Mouse (Mus musculus) embryonic facial prominence, embryonic 13.5 days (tissue): ENCODE data around the gene Thrap3. TPM values are rescaled to one million over a fixed set of nuclear protein-coding genes. Genes with fewer than 3 reads are reported as not detected.
"Not testable (repeated sequence)": the region's sequence is repeated elsewhere in the genome, so short reads cannot be mapped to it uniquely, and the experiment has no call there.

Experiments
- ATAC-seq: fragments of 200-750 bp; cut with Nextera tagmentation; 2 replicates; pipeline ENCODE4 v1.8.0; 2017; ENCODE audit warnings: low read depth; ENCODE audit not compliant: insufficient number of reproducible peaks, insufficient read depth, low FRiP score, low TSS enrichment
- H3K27ac ChIP-seq: fragments of 300-500 bp; sonication (generic); 2 replicates; pipeline ENCODE4 v1.5.1; 2015; ENCODE audit warnings: moderate library complexity, mild to moderate bottlenecking, inconsistent platforms
- H3K27me3 ChIP-seq: fragments of 300-500 bp; sonication (generic); 2 replicates; pipeline ENCODE4 v1.6.1; 2015; ENCODE audit warnings: mild to moderate bottlenecking, inconsistent platforms
- H3K36me3 ChIP-seq: fragments of 300-500 bp; sonication (generic); 2 replicates; pipeline ENCODE4 v1.6.1; 2015; ENCODE audit warnings: mild to moderate bottlenecking, inconsistent platforms
- H3K4me1 ChIP-seq: fragments of 300-500 bp; sonication (generic); 2 replicates; pipeline ENCODE4 v1.6.1; 2015; ENCODE audit warnings: inconsistent platforms
- H3K4me2 ChIP-seq: fragments of 300-500 bp; sonication (generic); 2 replicates; pipeline ENCODE4 v1.6.1; 2015; ENCODE audit warnings: moderate library complexity, mild to moderate bottlenecking, inconsistent platforms
- H3K4me3 ChIP-seq: fragments of 300-500 bp; sonication (generic); 2 replicates; pipeline ENCODE4 v1.5.1; 2015; ENCODE audit warnings: mild to moderate bottlenecking, inconsistent platforms
- H3K9ac ChIP-seq: fragments of 300-500 bp; sonication (generic); 2 replicates; pipeline ENCODE4 v1.6.1; 2015; ENCODE audit warnings: mild to moderate bottlenecking, inconsistent platforms
- H3K9me3 ChIP-seq: fragments of 300-500 bp; sonication (generic); 2 replicates; pipeline ENCODE4 v1.6.1; 2016; ENCODE audit warnings: inconsistent platforms
- WGBS: fragments of 180-500 bp; shearing (Covaris S2); methylation state at CpG from one replicate; pipeline ENCODE4 v1.1.7; 2015; ENCODE audit warnings: mixed read lengths; 5-methylcytosine and 5-hydroxymethylcytosine counted together
- polyA plus RNA-seq: library from polyadenylated mRNA; unstranded; fragments of >200 nt; fragmentation: Nextera tagmentation; extraction: Ambion mirVana; gene quantifications from 2 replicates; pipeline ENCODE4 v1.2.1, GENCODE M21; 2015

Gene Thrap3
- polyA plus RNA-seq, 1 experiment from 2014 or later: 262 TPM

- Histone ChIP-seq H3K36me3 (peaks cover 64% of the 10 kb centered on the region), H3K9ac (no peak overlapping the region), H3K4me2 (no peak overlapping the region), H3K4me3 (no peak overlapping the region), H3K27me3 (no peaks in the 10 kb centered on the region), H3K27ac (no peak overlapping the region; the same call in 1 of the 2 replicates), H3K9me3 (no peaks in the 10 kb centered on the region), H3K4me1 (peaks cover 4% of the 10 kb centered on the region; the same call in 1 of the 2 replicates)
- whole genome bisulfite sequencing: 92% methylated on average over 3 of the region's 3 CpGs
- ATAC-seq: no peak
These were observed 15.5 kb downstream of the Thrap3 start for GRCm38 (mm10) chr4:126187096-126187495.

- Histone ChIP-seq H3K4me1 (peaks cover 5% of the 10 kb centered on the region), H3K27me3 (no peaks in the 10 kb centered on the region), H3K36me3 (peaks cover 68% of the 10 kb centered on the region), H3K4me2 (no peak overlapping the region), H3K4me3 (no peak overlapping the region), H3K27ac (no peak overlapping the region), H3K9ac (no peak overlapping the region), H3K9me3 (no peaks in the 10 kb centered on the region)
- WGBS: 89% methylated on average over 5 of the region's 5 CpGs
- ATAC-seq: no peak
These were observed 19.5 kb downstream of the Thrap3 start for GRCm38 (mm10) chr4:126183034-126183433.

GRCm38 (mm10) chr4:126181170-126181957 is 21.2 kb downstream of the Thrap3 start:
- 0 out of 2 replicates have a peak, but pooled peaks have one; percentile 37 for ATAC-seq
- Histone ChIP-seq H3K4me1 (peaks cover 5% of the 10 kb centered on the region; the same call in 1 of the 2 replicates), H3K27me3 (no peaks in the 10 kb centered on the region), H3K27ac (no peak overlapping the region), H3K4me2 (no peak overlapping the region), H3K36me3 (peaks cover 76% of the 10 kb centered on the region), H3K9me3 (no peaks in the 10 kb centered on the region), H3K9ac (no peak overlapping the region), H3K4me3 (no peak overlapping the region)
- WGBS: 61% methylated on average over 7 of the region's 7 CpGs

- H3K36me3 ChIP-seq: peaks cover 91% of the 10 kb centered on the region
- H3K4me1 ChIP-seq, H3K9ac ChIP-seq, H3K27ac ChIP-seq, H3K4me3 ChIP-seq, H3K27me3 ChIP-seq, ATAC-seq, H3K4me2 ChIP-seq, H3K9me3 ChIP-seq: not testable (repeated sequence)
- 94% methylated on average over 7 of the region's 7 CpGs for WGBS
These were observed 26.6 kb downstream of the Thrap3 start for GRCm38 (mm10) chr4:126175980-126176379.

GRCm38 (mm10) chr4:126173800-126174199 is 28.8 kb downstream of the Thrap3 start:
- H3K9me3 ChIP-seq: no peaks in the 10 kb centered on the region
- WGBS: 94% methylated on average over 5 of the region's 5 CpGs
- no peaks in the 10 kb centered on the region for H3K4me1 ChIP-seq
- H3K9ac ChIP-seq: no peak overlapping the region
- H3K4me3 ChIP-seq: no peak overlapping the region
- H3K36me3 ChIP-seq: peaks cover 91% of the 10 kb centered on the region
- H3K27ac ChIP-seq: no peak overlapping the region
- no peak for ATAC-seq
- H3K27me3 ChIP-seq: no peaks in the 10 kb centered on the region
- no peak overlapping the region for H3K4me2 ChIP-seq

- not testable (repeated sequence) for H3K27ac ChIP-seq, H3K4me3 ChIP-seq, ATAC-seq, H3K9me3 ChIP-seq, H3K27me3 ChIP-seq, H3K9ac ChIP-seq, H3K4me2 ChIP-seq, H3K4me1 ChIP-seq
- H3K36me3 ChIP-seq: peaks cover 95% of the 10 kb centered on the region
- WGBS: 95% methylated on average over 5 of the region's 5 CpGs
These were observed 31.8 kb downstream of the Thrap3 start for GRCm38 (mm10) chr4:126170737-126171136.

- Histone ChIP-seq H3K9me3 (no peaks in the 10 kb centered on the region), H3K4me2 (no peak overlapping the region), H3K4me3 (no peak overlapping the region), H3K27me3 (no peaks in the 10 kb centered on the region), H3K9ac (no peak overlapping the region), H3K27ac (no peak overlapping the region), H3K36me3 (peaks cover 83% of the 10 kb centered on the region), H3K4me1 (no peaks in the 10 kb centered on the region)
- ATAC-seq: no peak
- WGBS: 93% methylated on average over 6 of the region's 6 CpGs
These were observed 33.7 kb downstream of the Thrap3 start for GRCm38 (mm10) chr4:126168851-126169250.

GRCm38 (mm10) chr4:126166084-126166483 is 36.5 kb downstream of the Thrap3 start:
- Histone ChIP-seq H3K4me3 (no peak overlapping the region), H3K4me1 (peaks cover 17% of the 10 kb centered on the region), H3K36me3 (peaks cover 56% of the 10 kb centered on the region), H3K9me3 (no peaks in the 10 kb centered on the region), H3K9ac (no peak overlapping the region), H3K4me2 (no peak overlapping the region), H3K27ac (no peak overlapping the region; the same call in 1 of the 2 replicates), H3K27me3 (no peaks in the 10 kb centered on the region)
- 83% methylated on average over 3 of the region's 3 CpGs for WGBS
- no peak for ATAC-seq

- H3K4me3 ChIP-seq, H3K9ac ChIP-seq, H3K27ac ChIP-seq, ATAC-seq, H3K4me2 ChIP-seq, H3K27me3 ChIP-seq, H3K9me3 ChIP-seq: not testable (repeated sequence)
- WGBS: 70% methylated on average over 10 of the region's 10 CpGs
- Histone ChIP-seq H3K4me1 (peaks cover 17% of the 10 kb centered on the region), H3K36me3 (peaks cover 48% of the 10 kb centered on the region)
These were observed 37.5 kb downstream of the Thrap3 start for GRCm38 (mm10) chr4:126165092-126165491.

GRCm38 (mm10) chr4:126163685-126164084 is 38.9 kb downstream of the Thrap3 start:
- peak overlapping the region; percentile 88; the same call in 1 of the 2 replicates for H3K4me2 ChIP-seq
- peaks cover 22% of the 10 kb centered on the region for H3K4me1 ChIP-seq
- no peaks in the 10 kb centered on the region for H3K9me3 ChIP-seq
- WGBS: 59% methylated on average over 4 of the region's 4 CpGs
- H3K36me3 ChIP-seq: peaks cover 34% of the 10 kb centered on the region
- no peak for ATAC-seq
- no peak overlapping the region for H3K9ac ChIP-seq
- no peaks in the 10 kb centered on the region for H3K27me3 ChIP-seq
- H3K4me3 ChIP-seq: no peak overlapping the region
- H3K27ac ChIP-seq: peak overlapping the region; percentile 77

GRCm38 (mm10) chr4:126163067-126163659 is 39.4 kb downstream of the Thrap3 start, which contains the start of gene Sh3d21:
Gene Sh3d21, minus strand, starts transcription at chr4:126163491.
- Histone ChIP-seq H3K4me1 (peaks cover 22% of the 10 kb centered on the region), H3K27ac (peak within 1 kb of the TSS; percentile 77), H3K9me3 (no peaks in the 10 kb centered on the region), H3K36me3 (peaks cover 29% of the 10 kb centered on the region), H3K27me3 (no peaks in the 10 kb centered on the region), H3K9ac (peak within 1 kb of the TSS; percentile 81), H3K4me3 (peak within 1 kb of the TSS; percentile 54), H3K4me2 (peak within 1 kb of the TSS; percentile 88)
- peak; percentile 45; the same call in 1 of the 2 replicates for ATAC-seq
- WGBS: 5% methylated on average over 22 of the region's 22 CpGs
